Mouse (Mus musculus) embryonic facial prominence, embryonic 15.5 days (tissue): ENCODE results near the gene Nlrp9c. TPM values are rescaled to one million over a fixed set of nuclear protein-coding genes. Genes with fewer than 3 reads are reported as not detected.
"Not testable (repeated sequence)": the region's sequence is repeated elsewhere in the genome, so short reads cannot be mapped to it uniquely, and the experiment has no call there.

Experiments
- ATAC-seq: fragments of 200-750 bp; cut with Nextera tagmentation; 2 replicates; pipeline ENCODE4 v1.8.0; 2017; ENCODE audit warnings: low read depth, moderate TSS enrichment; ENCODE audit not compliant: insufficient number of reproducible peaks, low FRiP score, low TSS enrichment
- H3K27ac ChIP-seq: fragments of 300-500 bp; sonication (generic); replicated peaks from 2 replicates; pipeline ENCODE4 v1.5.1; 2015; ENCODE audit warnings: mild to moderate bottlenecking, inconsistent platforms
- H3K27me3 ChIP-seq: fragments of 300-500 bp; sonication (generic); 2 replicates; pipeline ENCODE4 v1.6.1; 2015; ENCODE audit warnings: inconsistent platforms
- H3K36me3 ChIP-seq: fragments of 300-500 bp; sonication (generic); 2 replicates; pipeline ENCODE4 v1.6.1; 2015; ENCODE audit warnings: mild to moderate bottlenecking, inconsistent platforms
- H3K4me1 ChIP-seq: fragments of 300-500 bp; sonication (generic); 2 replicates; pipeline ENCODE4 v1.6.1; 2015; ENCODE audit warnings: inconsistent platforms
- H3K4me2 ChIP-seq: fragments of 300-500 bp; sonication (generic); replicated peaks from 2 replicates; pipeline ENCODE4 v1.6.1; 2015; ENCODE audit warnings: mild to moderate bottlenecking, inconsistent platforms
- H3K4me3 ChIP-seq: fragments of 300-500 bp; sonication (generic); replicated peaks from 2 replicates; pipeline ENCODE4 v1.5.1; 2015; ENCODE audit warnings: mild to moderate bottlenecking, inconsistent platforms
- H3K9ac ChIP-seq: fragments of 300-500 bp; sonication (generic); 2 replicates; pipeline ENCODE4 v1.6.1; 2015; ENCODE audit warnings: inconsistent platforms
- H3K9me3 ChIP-seq: fragments of 300-500 bp; sonication (generic); replicated peaks from 2 replicates; pipeline ENCODE4 v1.6.1; 2016; ENCODE audit warnings: inconsistent platforms
- WGBS: fragments of 180-500 bp; shearing (Covaris S2); methylation state at CpG from one replicate; pipeline ENCODE4 v1.1.7; 2015; 5-methylcytosine and 5-hydroxymethylcytosine counted together
- polyA plus RNA-seq: library from polyadenylated mRNA; unstranded; fragments of >200 nt; fragmentation: Nextera tagmentation; extraction: Ambion mirVana; gene quantifications from 2 replicates; pipeline ENCODE4 v1.2.1, GENCODE M21; 2015

Gene Nlrp9c
- polyA plus RNA-seq, 1 experiment from 2014 or later = not detected

DNA sequence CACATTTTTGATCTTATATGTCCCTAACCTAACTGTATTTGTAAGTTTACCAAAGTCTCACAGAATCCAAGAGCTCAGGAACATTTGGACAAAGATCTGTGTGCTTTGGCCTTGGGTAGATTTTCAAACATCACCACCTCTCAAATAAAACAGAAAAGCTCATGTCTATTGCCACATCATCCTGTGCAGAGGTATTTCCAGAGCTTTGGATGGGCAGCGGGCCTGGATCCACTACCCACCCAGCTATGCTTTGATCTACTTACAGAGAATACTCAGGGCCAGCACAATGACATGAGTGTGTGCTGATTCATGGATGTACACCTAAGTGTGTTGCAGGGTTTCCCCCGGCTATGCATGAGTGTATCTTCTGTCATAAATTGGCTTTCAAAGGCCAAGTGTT, 88.3 kb downstream of the Nlrp9c start:
- H3K27me3 ChIP-seq, H3K4me1 ChIP-seq, H3K9me3 ChIP-seq, H3K27ac ChIP-seq, ATAC-seq, H3K36me3 ChIP-seq, H3K4me2 ChIP-seq, H3K9ac ChIP-seq, H3K4me3 ChIP-seq: not testable (repeated sequence)
- 86% methylated on average over 2 of the region's 2 CpGs for WGBS

DNA sequence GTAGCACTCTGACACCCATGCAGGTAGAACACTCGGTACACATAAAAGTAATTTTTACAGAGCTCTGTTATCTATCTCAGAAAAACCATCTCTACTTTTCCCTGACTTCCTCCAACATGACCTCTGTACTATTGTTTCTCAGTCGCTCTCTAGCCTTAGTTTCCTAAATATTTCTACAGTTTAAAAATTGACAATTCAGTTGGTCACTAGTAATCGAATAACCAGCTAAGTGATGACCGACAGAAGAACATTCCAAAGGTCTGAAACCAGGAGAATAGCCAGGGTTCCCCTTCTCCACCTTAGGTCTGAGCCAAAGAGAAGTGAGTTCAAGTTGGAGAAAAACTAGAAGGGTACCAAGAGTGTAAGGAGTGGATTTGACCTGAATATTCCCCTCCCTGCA, 91.7 kb downstream of the Nlrp9c start:
- H3K9me3 ChIP-seq, H3K4me1 ChIP-seq, H3K27ac ChIP-seq, H3K4me3 ChIP-seq, H3K9ac ChIP-seq, ATAC-seq, H3K36me3 ChIP-seq, H3K4me2 ChIP-seq, H3K27me3 ChIP-seq: not testable (repeated sequence)
- WGBS = 78% methylated on average over 4 of the region's 4 CpGs

DNA sequence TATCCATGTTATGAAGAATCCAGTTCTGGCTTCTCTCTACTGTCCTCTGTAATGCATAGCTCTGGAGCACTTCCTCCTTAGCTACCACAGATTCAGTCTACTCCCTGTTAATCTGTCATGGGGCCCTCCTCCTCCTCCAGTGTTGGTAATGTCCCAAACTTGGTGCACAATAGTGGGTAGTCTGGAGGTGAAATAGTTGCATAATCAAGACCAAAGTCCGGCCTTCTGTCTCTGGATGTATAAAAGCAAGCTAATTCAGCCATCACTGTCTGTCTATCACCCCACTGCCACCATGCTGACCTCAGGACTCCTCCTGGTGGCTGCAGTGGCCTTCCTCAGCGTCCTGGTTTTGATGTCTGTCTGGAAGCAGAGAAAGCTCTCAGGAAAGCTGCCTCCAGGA, 96.6 kb downstream of the Nlrp9c start, which contains the start of gene Cyp2a4:
Gene Cyp2a4, plus strand, starts transcription at position 244 of the 400 bp plus-strand sequence.
- not testable (repeated sequence) for H3K4me1 ChIP-seq, H3K9ac ChIP-seq, H3K4me2 ChIP-seq, ATAC-seq, H3K36me3 ChIP-seq, H3K4me3 ChIP-seq, H3K27ac ChIP-seq, H3K27me3 ChIP-seq, H3K9me3 ChIP-seq
- 58% methylated on average over 2 of the region's 2 CpGs for WGBS

DNA sequence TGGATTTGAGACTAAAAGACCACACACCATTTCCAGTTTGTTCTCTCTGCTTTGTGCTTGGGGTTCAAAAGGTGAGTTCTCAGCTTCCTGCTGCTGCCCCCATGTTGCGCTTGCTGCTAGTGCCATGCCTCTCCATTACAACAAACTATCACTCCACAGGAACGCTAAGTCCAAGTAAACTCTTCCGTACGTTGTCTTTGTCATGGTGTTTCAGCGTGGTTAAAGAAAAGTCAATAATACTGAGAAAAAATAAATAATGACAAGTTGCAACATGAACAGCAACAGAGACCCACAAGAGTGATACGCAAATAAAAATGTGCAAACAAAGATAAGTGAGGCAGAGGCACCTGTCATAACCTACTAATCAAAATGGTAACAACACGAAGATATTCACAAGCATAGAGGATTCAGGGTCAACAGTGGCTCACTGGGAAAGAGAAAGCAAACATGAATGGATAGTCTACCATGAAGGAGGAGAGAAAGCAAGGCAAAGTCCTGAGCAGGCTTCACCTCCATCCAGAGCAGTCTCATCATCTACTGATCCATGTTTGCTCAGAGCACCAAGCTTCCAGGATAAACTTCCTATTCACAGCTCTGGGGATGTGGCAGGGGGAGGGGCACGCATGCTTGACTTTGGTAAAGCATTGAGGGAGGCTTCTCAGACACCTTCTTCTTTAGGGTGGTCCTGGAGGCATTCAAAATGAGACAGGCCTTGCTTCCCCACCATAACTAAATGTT, 99.9 kb downstream of the Nlrp9c start:
- 76% methylated on average over 8 of the region's 8 CpGs for WGBS
- not testable (repeated sequence) for H3K4me1 ChIP-seq, H3K9ac ChIP-seq, ATAC-seq, H3K36me3 ChIP-seq, H3K4me2 ChIP-seq, H3K27ac ChIP-seq, H3K27me3 ChIP-seq, H3K4me3 ChIP-seq, H3K9me3 ChIP-seq

Other genes with a start within 250 kb of the Nlrp9c start
- gene Cyp2b9, start 230.3 kb downstream of the Nlrp9c start, polyA plus RNA-seq = not detected in 2 replicates
- not detected in 2 replicates for gene Vmn1r184, start 143.4 kb downstream of the Nlrp9c start, polyA plus RNA-seq
- not detected in 2 replicates for gene Cyp2a4, start 96.5 kb downstream of the Nlrp9c start, polyA plus RNA-seq
- gene Nlrp4a, start 31.4 kb upstream of the Nlrp9c start, polyA plus RNA-seq = not detected in 2 replicates
- gene Nlrp9a, start 131.3 kb upstream of the Nlrp9c start, polyA plus RNA-seq = not detected in 2 replicates
- gene Vmn1r185, start 214.8 kb upstream of the Nlrp9c start, polyA plus RNA-seq = 0.05 TPM in 1 of 2 replicates, not detected in the other